Mouse (Mus musculus): ENCODE measurements around the gene Calr. TPM values are rescaled to one million over a fixed set of nuclear protein-coding genes. Genes with fewer than 3 reads are reported as not detected.

Calr gene
- polyA plus RNA-seq, 1 experiment from 2014 or later: 830 TPM

- Histone ChIP-seq H3K36me3 (ENCODE audit: control insufficient read depth, insufficient read depth, low read length) (peaks cover 53% of the 10 kb centered on the region), H3K4me2 (peak overlapping the region; percentile 73), H3K27me3 (ENCODE audit: control insufficient read depth, insufficient read depth, low read length) (no peaks in the 10 kb centered on the region), H3K9me3 (replicated peaks; ENCODE audit: control insufficient read depth, low read length) (no peaks in the 10 kb centered on the region), H3K27ac (ENCODE audit: low read depth, low read length) (peak overlapping the region; percentile 95), H3K4me3 (ENCODE audit: low read depth, low read length) (peak overlapping the region; percentile 80), H3K9ac (ENCODE audit: low read depth, low read length) (peak overlapping the region; percentile 94; the same call in 1 of the 2 replicates), H3K4me1 (ENCODE audit: control insufficient read depth, insufficient read depth, low read length) (peaks cover 19% of the 10 kb centered on the region)
- 91% methylated on average over 2 of the region's 2 CpGs for WGBS (ENCODE audit: insufficient replicate concordance)
- no peak for ATAC-seq (replicated peaks; ENCODE audit: insufficient number of reproducible peaks, low FRiP score, low TSS enrichment)
Measured at GRCm38 (mm10) chr8:84839411-84839810, 7.3 kb downstream of the Calr start.

DNA sequence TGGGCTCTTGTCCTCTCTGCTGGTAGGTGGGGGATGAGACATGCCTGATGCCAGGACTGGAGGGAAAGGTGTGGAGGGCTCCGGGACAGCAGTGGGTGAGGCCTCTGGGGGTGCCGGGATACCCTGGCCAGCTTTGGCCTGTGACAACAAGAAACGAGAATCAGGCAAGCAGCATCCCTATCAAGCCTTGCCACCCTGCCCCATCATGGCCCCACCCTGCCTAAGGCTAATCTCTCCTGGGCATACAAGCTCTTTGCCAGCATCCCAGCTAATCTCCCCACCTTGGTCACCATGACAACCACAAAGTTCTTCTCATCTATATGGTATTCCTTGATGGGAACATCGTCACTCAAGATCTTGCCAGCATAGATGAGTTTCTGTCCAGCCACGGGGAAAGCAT lies 8.2 kb downstream of the Calr start:
- no peak overlapping the region for H3K4me3 ChIP-seq (ENCODE audit: low read depth, low read length)
- H3K9me3 ChIP-seq (replicated peaks; ENCODE audit: control insufficient read depth, low read length): no peaks in the 10 kb centered on the region
- peak; percentile 52 for ATAC-seq (replicated peaks; ENCODE audit: insufficient number of reproducible peaks, low FRiP score, low TSS enrichment)
- peaks cover 56% of the 10 kb centered on the region for H3K36me3 ChIP-seq (ENCODE audit: control insufficient read depth, insufficient read depth, low read length)
- 68% methylated on average over 5 of the region's 5 CpGs for WGBS (ENCODE audit: insufficient replicate concordance)
- H3K27me3 ChIP-seq (ENCODE audit: control insufficient read depth, insufficient read depth, low read length): no peaks in the 10 kb centered on the region
- H3K4me1 ChIP-seq (ENCODE audit: control insufficient read depth, insufficient read depth, low read length): peaks cover 18% of the 10 kb centered on the region
- H3K4me2 ChIP-seq: peak overlapping the region; percentile 44
- peak overlapping the region; percentile 35; the same call in 1 of the 2 replicates for H3K9ac ChIP-seq (ENCODE audit: low read depth, low read length)
- peak overlapping the region; percentile 35; the same call in 1 of the 2 replicates for H3K27ac ChIP-seq (ENCODE audit: low read depth, low read length)

DNA sequence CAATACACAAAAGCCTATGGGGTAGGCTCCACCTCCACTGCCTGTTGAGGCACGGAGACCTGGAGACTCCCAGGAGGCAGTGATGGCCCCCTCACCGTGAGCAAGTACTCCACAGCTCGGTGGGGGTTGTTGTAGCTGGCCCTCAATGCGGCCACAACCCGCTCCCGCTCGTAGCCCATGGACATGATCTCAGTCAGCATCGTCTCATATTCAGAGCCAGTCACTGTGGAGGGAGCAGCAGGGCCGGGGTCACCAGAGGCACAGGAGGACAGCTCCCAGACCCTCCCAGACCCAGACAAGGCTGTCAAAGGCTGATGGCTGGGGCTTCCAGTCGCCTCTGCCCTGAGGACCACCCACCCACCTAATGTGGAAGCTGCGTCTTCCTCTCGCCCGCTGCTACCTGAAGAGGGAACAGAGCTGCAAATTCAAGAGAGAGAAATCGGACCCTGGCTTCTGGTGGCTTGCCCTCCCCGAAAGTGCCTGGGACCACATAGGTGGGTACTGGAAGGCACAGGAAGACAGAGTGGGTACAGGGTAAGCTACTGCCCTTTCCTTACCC lies 8.7 kb downstream of the Calr start:
- peak overlapping the region; percentile 35; the same call in 1 of the 2 replicates for H3K9ac ChIP-seq (ENCODE audit: low read depth, low read length)
- H3K27me3 ChIP-seq (ENCODE audit: control insufficient read depth, insufficient read depth, low read length): no peaks in the 10 kb centered on the region
- peaks cover 52% of the 10 kb centered on the region for H3K36me3 ChIP-seq (ENCODE audit: control insufficient read depth, insufficient read depth, low read length)
- peaks cover 22% of the 10 kb centered on the region for H3K4me1 ChIP-seq (ENCODE audit: control insufficient read depth, insufficient read depth, low read length)
- ATAC-seq (replicated peaks; ENCODE audit: insufficient number of reproducible peaks, low FRiP score, low TSS enrichment): 0 out of 2 replicates have a peak, but pooled peaks have one; percentile 4
- H3K4me2 ChIP-seq: peak overlapping the region; percentile 44
- peak overlapping the region; percentile 35; the same call in 1 of the 2 replicates for H3K27ac ChIP-seq (ENCODE audit: low read depth, low read length)
- WGBS (ENCODE audit: insufficient replicate concordance): 85% methylated on average over 15 of the region's 15 CpGs
- H3K9me3 ChIP-seq (replicated peaks; ENCODE audit: control insufficient read depth, low read length): no peaks in the 10 kb centered on the region
- 0 out of 2 replicates have a peak overlapping the region, but pooled peaks have one; percentile 2 for H3K4me3 ChIP-seq (ENCODE audit: low read depth, low read length)

- H3K27ac ChIP-seq (ENCODE audit: low read depth, low read length): no peak overlapping the region
- H3K9me3 ChIP-seq (replicated peaks; ENCODE audit: control insufficient read depth, low read length): no peaks in the 10 kb centered on the region
- H3K27me3 ChIP-seq (ENCODE audit: control insufficient read depth, insufficient read depth, low read length): no peaks in the 10 kb centered on the region
- peaks cover 46% of the 10 kb centered on the region for H3K36me3 ChIP-seq (ENCODE audit: control insufficient read depth, insufficient read depth, low read length)
- 62% methylated on average over 8 of the region's 8 CpGs for WGBS (ENCODE audit: insufficient replicate concordance)
- H3K4me1 ChIP-seq (ENCODE audit: control insufficient read depth, insufficient read depth, low read length): peaks cover 19% of the 10 kb centered on the region
- ATAC-seq (replicated peaks; ENCODE audit: insufficient number of reproducible peaks, low FRiP score, low TSS enrichment): no peak
- H3K4me3 ChIP-seq (ENCODE audit: low read depth, low read length): no peak overlapping the region
- H3K4me2 ChIP-seq: peak overlapping the region; percentile 44
- H3K9ac ChIP-seq (ENCODE audit: low read depth, low read length): no peak overlapping the region
Measured at GRCm38 (mm10) chr8:84837149-84837911, 9.4 kb downstream of the Calr start.

GRCm38 (mm10) chr8:84834866-84835855 lies 11.6 kb downstream of the Calr start:
- Histone ChIP-seq H3K4me2 (no peak overlapping the region), H3K27me3 (ENCODE audit: control insufficient read depth, insufficient read depth, low read length) (no peaks in the 10 kb centered on the region), H3K4me1 (ENCODE audit: control insufficient read depth, insufficient read depth, low read length) (peaks cover 19% of the 10 kb centered on the region), H3K9me3 (replicated peaks; ENCODE audit: control insufficient read depth, low read length) (no peaks in the 10 kb centered on the region), H3K36me3 (ENCODE audit: control insufficient read depth, insufficient read depth, low read length) (peaks cover 38% of the 10 kb centered on the region), H3K9ac (ENCODE audit: low read depth, low read length) (no peak overlapping the region), H3K27ac (ENCODE audit: low read depth, low read length) (no peak overlapping the region), H3K4me3 (ENCODE audit: low read depth, low read length) (no peak overlapping the region)
- WGBS (ENCODE audit: insufficient replicate concordance): 75% methylated on average over 10 of the region's 10 CpGs
- no peak for ATAC-seq (replicated peaks; ENCODE audit: insufficient number of reproducible peaks, low FRiP score, low TSS enrichment)

GRCm38 (mm10) chr8:84834002-84834865 lies 12.5 kb downstream of the Calr start:
- H3K36me3 ChIP-seq (ENCODE audit: control insufficient read depth, insufficient read depth, low read length): peaks cover 38% of the 10 kb centered on the region
- no peak overlapping the region for H3K4me3 ChIP-seq (ENCODE audit: low read depth, low read length)
- ATAC-seq (replicated peaks; ENCODE audit: insufficient number of reproducible peaks, low FRiP score, low TSS enrichment): no peak
- H3K27me3 ChIP-seq (ENCODE audit: control insufficient read depth, insufficient read depth, low read length): no peaks in the 10 kb centered on the region
- no peaks in the 10 kb centered on the region for H3K9me3 ChIP-seq (replicated peaks; ENCODE audit: control insufficient read depth, low read length)
- no peak overlapping the region for H3K4me2 ChIP-seq
- H3K9ac ChIP-seq (ENCODE audit: low read depth, low read length): no peak overlapping the region
- WGBS (ENCODE audit: insufficient replicate concordance): 87% methylated on average over 19 of the region's 19 CpGs
- H3K4me1 ChIP-seq (ENCODE audit: control insufficient read depth, insufficient read depth, low read length): peaks cover 13% of the 10 kb centered on the region
- no peak overlapping the region for H3K27ac ChIP-seq (ENCODE audit: low read depth, low read length)

- Histone ChIP-seq H3K4me3 (ENCODE audit: low read depth, low read length) (peak overlapping the region; percentile 92), H3K27ac (ENCODE audit: low read depth, low read length) (peak overlapping the region; percentile 96), H3K9me3 (replicated peaks; ENCODE audit: control insufficient read depth, low read length) (no peaks in the 10 kb centered on the region), H3K4me2 (peak overlapping the region; percentile 61), H3K36me3 (ENCODE audit: control insufficient read depth, insufficient read depth, low read length) (peaks cover 32% of the 10 kb centered on the region), H3K4me1 (ENCODE audit: control insufficient read depth, insufficient read depth, low read length) (peaks cover 12% of the 10 kb centered on the region), H3K9ac (ENCODE audit: low read depth, low read length) (peak overlapping the region; percentile 99), H3K27me3 (ENCODE audit: control insufficient read depth, insufficient read depth, low read length) (no peaks in the 10 kb centered on the region)
- WGBS (ENCODE audit: insufficient replicate concordance): 58% methylated on average over 10 of the region's 10 CpGs
- no peak for ATAC-seq (replicated peaks; ENCODE audit: insufficient number of reproducible peaks, low FRiP score, low TSS enrichment)
Measured at GRCm38 (mm10) chr8:84832759-84833742, 13.7 kb downstream of the Calr start.

Data from heart, embryonic 11.5 days (tissue).